Mouse (Mus musculus): ENCODE data around the gene Ttc30a1.
"Not testable (repeated sequence)": the region's sequence is repeated elsewhere in the genome, so short reads cannot be mapped to it uniquely, and the experiment has no call there.

Ttc30a1 gene

GRCm38 (mm10) chr2:75981440-75982081, at the start of gene Ttc30a1:
TSS of gene Ttc30a1 (minus strand) at chr2:75981967.
- DNase-seq (ENCODE audit: low spot score), result not testable (repeated sequence)

GRCm38 (mm10) chr2:76030080-76030479, 48.3 kb upstream of the Ttc30a1 start:
- peak; percentile 36 for DNase-seq (ENCODE audit: low spot score)

GRCm38 (mm10) chr2:76029081-76029901, 47.5 kb upstream of the Ttc30a1 start:
- DNase-seq (ENCODE audit: low spot score), result peak; percentile 34

GRCm38 (mm10) chr2:76016890-76017289, 35.1 kb upstream of the Ttc30a1 start:
- no peak for DNase-seq (ENCODE audit: low spot score)

- no peak for DNase-seq (ENCODE audit: low spot score)
Observed at GRCm38 (mm10) chr2:76016136-76016535, 34.4 kb upstream of the Ttc30a1 start.

- DNase-seq (ENCODE audit: low spot score), result no peak
Observed at GRCm38 (mm10) chr2:76015460-76015859, 33.7 kb upstream of the Ttc30a1 start.

- DNase-seq (ENCODE audit: low spot score), result no peak
Observed at GRCm38 (mm10) chr2:76014659-76015058, 32.9 kb upstream of the Ttc30a1 start.

GRCm38 (mm10) chr2:76006194-76006593, 24.4 kb upstream of the Ttc30a1 start:
- no peak for DNase-seq (ENCODE audit: low spot score)

GRCm38 (mm10) chr2:76002899-76003298, 21.1 kb upstream of the Ttc30a1 start:
- no peak for DNase-seq (ENCODE audit: low spot score)

- DNase-seq (ENCODE audit: low spot score), result peak; percentile 52
Observed at GRCm38 (mm10) chr2:76001392-76001791, 19.6 kb upstream of the Ttc30a1 start.

GRCm38 (mm10) chr2:75999636-76000035, 17.9 kb upstream of the Ttc30a1 start:
- no peak for DNase-seq (ENCODE audit: low spot score)

- DNase-seq (ENCODE audit: low spot score), result no peak
Observed at GRCm38 (mm10) chr2:75998692-75999091, 16.9 kb upstream of the Ttc30a1 start.

- peak; percentile 16 for DNase-seq (ENCODE audit: low spot score)
Observed at GRCm38 (mm10) chr2:75997726-75998125, 16.0 kb upstream of the Ttc30a1 start.

GRCm38 (mm10) chr2:75994841-75995240, 13.1 kb upstream of the Ttc30a1 start:
- DNase-seq (ENCODE audit: low spot score), result no peak

- DNase-seq (ENCODE audit: low spot score), result no peak
Observed at GRCm38 (mm10) chr2:75991581-75992205, 9.9 kb upstream of the Ttc30a1 start.

GRCm38 (mm10) chr2:75990885-75991539, 9.2 kb upstream of the Ttc30a1 start:
- DNase-seq (ENCODE audit: low spot score), result no peak

GRCm38 (mm10) chr2:75989694-75990093, 7.9 kb upstream of the Ttc30a1 start:
- no peak for DNase-seq (ENCODE audit: low spot score)

- DNase-seq (ENCODE audit: low spot score), result no peak
Observed at GRCm38 (mm10) chr2:75988779-75989363, 7.1 kb upstream of the Ttc30a1 start.

GRCm38 (mm10) chr2:75988378-75988777, 6.6 kb upstream of the Ttc30a1 start:
- no peak for DNase-seq (ENCODE audit: low spot score)

- peak; percentile 42 for DNase-seq (ENCODE audit: low spot score)
Observed at GRCm38 (mm10) chr2:75987739-75988138, 6.0 kb upstream of the Ttc30a1 start.

- DNase-seq (ENCODE audit: low spot score), result peak; percentile 68
Observed at GRCm38 (mm10) chr2:75985124-75985523, 3.4 kb upstream of the Ttc30a1 start.

- DNase-seq (ENCODE audit: low spot score), result no peak
Observed at GRCm38 (mm10) chr2:75983847-75984246, 2.1 kb upstream of the Ttc30a1 start.
